Mouse (Mus musculus) neural tube, embryonic 11.5 days (tissue): Measurements from ENCODE around the gene Sp9. TPM values are rescaled to one million over a fixed set of nuclear protein-coding genes. Genes with fewer than 3 reads are reported as not detected.

Experiments
- ATAC-seq: fragments of 200-750 bp; cut with Nextera tagmentation; 2 replicates; pipeline ENCODE4 v1.8.0; 2017; ENCODE audit warnings: moderate number of reproducible peaks, mild to moderate bottlenecking, moderate TSS enrichment, moderate library complexity; ENCODE audit not compliant: insufficient read depth, low FRiP score, low TSS enrichment
- DNase-seq: peaks from one replicate; pipeline ENCODE4 v3.0.0-alpha.2; 2015; ENCODE audit warnings: low spot score
- H3K27ac ChIP-seq: fragments of 300-500 bp; sonication (generic); 2 replicates; pipeline ENCODE4 v1.5.1; 2014; ENCODE audit warnings: low read depth, mild to moderate bottlenecking, low read length
- H3K27me3 ChIP-seq: fragments of 300-500 bp; sonication (generic); 2 replicates; pipeline ENCODE4 v1.6.1; 2014; ENCODE audit warnings: mild to moderate bottlenecking, low read length, mixed read lengths; ENCODE audit not compliant: control insufficient read depth, insufficient read depth
- H3K36me3 ChIP-seq: fragments of 300-500 bp; sonication (generic); 2 replicates; pipeline ENCODE4 v1.6.1; 2014; ENCODE audit warnings: mild to moderate bottlenecking, low read length, moderate library complexity, mixed read lengths; ENCODE audit not compliant: control insufficient read depth, insufficient read depth
- H3K4me1 ChIP-seq: fragments of 300-500 bp; sonication (generic); 2 replicates; pipeline ENCODE4 v1.6.1; 2014; ENCODE audit warnings: low read length, mixed read lengths; ENCODE audit not compliant: control insufficient read depth, insufficient read depth
- H3K4me2 ChIP-seq: fragments of 300-500 bp; sonication (generic); 2 replicates; pipeline ENCODE4 v1.6.1; 2014; ENCODE audit warnings: low read depth, mild to moderate bottlenecking, moderate library complexity
- H3K4me3 ChIP-seq: fragments of 300-500 bp; sonication (generic); 2 replicates; pipeline ENCODE4 v1.5.1; 2014; ENCODE audit warnings: low read depth, low read length
- H3K9ac ChIP-seq: fragments of 300-500 bp; sonication (generic); 2 replicates; pipeline ENCODE4 v1.6.1; 2014; ENCODE audit warnings: mild to moderate bottlenecking, low read length
- H3K9me3 ChIP-seq: fragments of 300-500 bp; sonication (generic); 2 replicates; pipeline ENCODE4 v1.6.1; 2016; ENCODE audit warnings: low read length; ENCODE audit not compliant: control insufficient read depth
- WGBS: fragments of 180-500 bp; shearing (Covaris S2); extraction: QIAGEN DNeasy Blood & Tissue Kit; methylation state at CpG from one replicate; pipeline ENCODE4 v1.1.7; 2014; 5-methylcytosine and 5-hydroxymethylcytosine counted together
- polyA plus RNA-seq: library from polyadenylated mRNA; unstranded; fragments of >200 nt; fragmentation: Nextera tagmentation; extraction: Ambion mirVana; gene quantifications from 2 replicates; pipeline ENCODE4 v1.2.1, GENCODE M21; 2014

Gene Sp9
- 1.8 and 2.0 TPM in 2 replicates for polyA plus RNA-seq

DNA sequence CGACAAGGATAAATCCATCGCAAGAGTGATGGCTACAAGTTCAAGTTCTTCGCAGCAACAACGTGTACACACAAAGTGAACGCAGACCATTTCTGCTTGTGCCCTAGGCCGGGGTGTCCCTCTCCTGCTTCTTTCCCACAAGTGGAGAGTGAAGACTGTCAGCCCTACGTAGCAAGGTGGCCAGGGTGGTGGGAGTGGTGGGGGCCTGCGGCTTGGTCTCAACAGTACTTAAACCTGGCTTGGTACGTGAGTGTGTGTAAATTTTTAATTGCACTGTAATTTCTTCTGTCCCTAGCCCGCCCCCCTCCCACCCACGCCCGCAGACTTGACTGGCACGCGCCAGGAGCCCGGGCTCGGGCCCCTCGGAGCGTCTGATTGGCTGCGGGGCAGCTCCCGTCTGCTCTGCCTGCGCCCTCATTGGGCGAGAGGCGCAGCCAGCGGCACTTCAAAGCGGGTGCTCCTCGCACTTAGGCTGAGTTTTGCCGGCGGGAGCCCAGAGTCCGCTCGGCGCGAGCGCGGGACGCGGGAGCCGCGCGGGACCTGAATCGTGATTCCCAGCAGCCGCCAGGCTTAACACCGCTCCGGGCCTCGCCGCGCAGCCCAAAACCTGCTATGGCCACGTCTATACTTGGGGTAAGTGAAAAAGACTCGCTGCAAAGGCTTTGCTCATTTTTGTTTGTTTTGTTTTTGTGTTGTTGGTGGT, at the start of gene Sp9:
Sp9 (plus strand) TSS at position 467 of the 703 bp plus-strand sequence.
- ATAC-seq: peak; percentile 88
- H3K4me1 ChIP-seq: peaks cover 23% of the 10 kb centered on the region

DNA sequence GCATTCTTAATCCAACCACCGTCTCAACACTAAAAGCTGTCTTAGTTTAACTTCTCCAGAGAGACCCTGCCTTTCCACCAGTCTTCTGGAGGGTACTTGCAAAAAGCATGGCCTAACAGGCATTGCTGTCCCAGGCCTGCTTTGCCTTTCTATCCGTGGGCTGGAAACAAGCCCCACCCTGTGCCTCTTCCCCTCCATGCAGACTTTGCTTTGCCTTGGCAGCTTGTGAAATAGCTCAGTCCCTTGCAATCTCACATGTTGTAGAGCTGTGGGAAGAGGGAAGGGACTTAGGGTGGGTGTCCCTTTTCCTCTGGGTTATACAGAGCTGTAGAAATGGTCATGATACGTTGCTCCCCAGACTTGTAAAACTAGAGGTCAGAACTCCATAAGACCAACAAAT, 40.6 kb upstream of the Sp9 start:
- H3K9ac ChIP-seq: no peak overlapping the region
- 64% methylated on average over 3 of the region's 3 CpGs for WGBS
- no peak overlapping the region for H3K27ac ChIP-seq
- H3K36me3 ChIP-seq: no peaks in the 10 kb centered on the region
- no peaks in the 10 kb centered on the region for H3K27me3 ChIP-seq
- H3K4me3 ChIP-seq: no peak overlapping the region
- no peaks in the 10 kb centered on the region for H3K9me3 ChIP-seq
- no peak overlapping the region for H3K4me2 ChIP-seq
- ATAC-seq: no peak
- no peaks in the 10 kb centered on the region for H3K4me1 ChIP-seq
- DNase-seq: no peak

More for the DNA sequence above, at the start of gene Sp9:
- Histone ChIP-seq H3K27me3 (peaks cover 78% of the 10 kb centered on the region), H3K36me3 (no peaks in the 10 kb centered on the region), H3K4me3 (peak within 1 kb of the TSS; percentile 43), H3K4me2 (peak within 1 kb of the TSS; percentile 53), H3K27ac (no peak within 1 kb of the TSS), H3K9me3 (no peaks in the 10 kb centered on the region), H3K9ac (peak within 1 kb of the TSS; percentile 55)
- under 1% methylated on average over 48 of the region's 48 CpGs for WGBS
- peak; percentile 88 for DNase-seq

DNA sequence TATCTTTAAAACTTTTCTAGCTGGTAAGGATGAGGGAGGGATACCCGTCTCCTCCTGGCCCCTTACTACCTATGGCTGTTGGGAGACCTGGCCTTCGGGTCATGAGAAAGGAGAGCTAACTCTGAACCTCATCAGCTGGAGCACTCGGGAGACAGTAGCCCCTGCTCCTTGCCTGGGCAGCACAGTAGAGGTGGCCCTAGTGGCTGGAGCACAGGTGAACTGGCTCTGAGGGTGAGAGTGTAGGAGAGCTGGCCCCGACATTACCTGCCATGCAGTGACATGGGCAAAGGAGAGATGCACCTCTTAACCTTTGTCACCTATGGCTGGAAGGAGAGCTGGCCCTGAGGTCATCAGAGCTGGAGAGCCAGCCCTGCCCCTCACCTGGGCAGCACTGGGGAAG, 30.4 kb upstream of the Sp9 start:
- H3K36me3 ChIP-seq: no peaks in the 10 kb centered on the region
- H3K4me3 ChIP-seq: no peak overlapping the region
- H3K9ac ChIP-seq: no peak overlapping the region
- DNase-seq: no peak
- no peak overlapping the region for H3K4me2 ChIP-seq
- no peak overlapping the region for H3K27ac ChIP-seq
- no peaks in the 10 kb centered on the region for H3K4me1 ChIP-seq
- no peak for ATAC-seq
- H3K27me3 ChIP-seq: no peaks in the 10 kb centered on the region
- no peaks in the 10 kb centered on the region for H3K9me3 ChIP-seq
- WGBS: 76% methylated on average over 4 of the region's 4 CpGs

DNA sequence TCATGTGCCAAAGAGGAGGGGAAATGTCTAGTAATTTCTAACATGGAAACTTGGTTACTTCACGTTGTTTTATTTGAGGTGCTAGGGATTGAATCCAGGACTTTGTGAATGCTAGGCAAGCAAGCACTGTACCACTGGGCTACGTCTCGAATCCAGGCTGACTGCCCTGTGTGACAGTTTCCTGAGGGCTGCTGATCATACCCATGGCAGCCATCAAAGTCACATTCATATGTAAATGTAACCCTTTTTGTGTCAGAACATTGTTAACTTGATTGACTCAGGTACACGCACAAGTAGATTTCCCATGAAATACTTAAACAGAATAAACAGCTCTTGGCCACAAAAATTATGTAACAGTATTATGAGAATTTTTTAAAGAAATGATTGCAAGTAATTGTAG, 23.0 kb upstream of the Sp9 start:
- Histone ChIP-seq H3K4me2 (no peak overlapping the region), H3K9me3 (no peaks in the 10 kb centered on the region), H3K27me3 (no peaks in the 10 kb centered on the region), H3K27ac (no peak overlapping the region), H3K9ac (no peak overlapping the region), H3K4me3 (no peak overlapping the region), H3K36me3 (no peaks in the 10 kb centered on the region), H3K4me1 (no peaks in the 10 kb centered on the region)
- DNase-seq (no peak), ATAC-seq (no peak)
- 55% methylated on average over 4 of the region's 4 CpGs for WGBS

DNA sequence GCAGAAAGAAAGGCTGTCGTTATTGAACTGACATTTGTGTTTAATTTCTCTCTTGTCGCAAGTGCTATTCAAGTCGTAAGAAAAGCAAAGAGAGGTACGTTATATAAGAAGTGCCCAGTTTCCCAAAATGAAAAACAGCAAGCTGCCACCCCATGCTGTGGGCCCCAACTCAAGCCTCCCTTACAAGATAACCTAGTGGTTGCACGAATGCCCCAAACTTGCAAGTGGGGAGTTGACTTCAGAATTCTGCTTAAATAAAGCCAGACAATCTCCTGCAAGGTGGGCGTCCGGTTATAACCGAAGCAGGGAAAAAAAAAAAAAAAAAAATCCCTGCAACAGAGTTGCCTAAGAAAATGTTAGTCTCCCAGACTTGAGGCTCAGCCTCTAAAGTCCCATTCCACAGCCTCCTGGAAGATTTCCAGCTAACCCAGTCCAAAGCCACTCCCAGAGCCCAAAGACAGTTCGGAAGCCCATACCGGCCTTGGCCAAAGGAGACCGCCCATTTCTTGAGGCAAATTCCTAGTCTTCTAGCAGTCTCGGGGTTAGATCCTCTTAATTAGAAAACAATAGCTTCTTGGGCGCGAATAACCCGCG, 8.5 kb upstream of the Sp9 start:
- H3K9me3 ChIP-seq: no peaks in the 10 kb centered on the region
- 6% methylated on average over 16 of the region's 16 CpGs for WGBS
- DNase-seq: no peak
- H3K27ac ChIP-seq: no peak overlapping the region
- H3K36me3 ChIP-seq: no peaks in the 10 kb centered on the region
- peak overlapping the region; percentile 39 for H3K4me2 ChIP-seq
- H3K4me3 ChIP-seq: peak overlapping the region; percentile 20
- H3K9ac ChIP-seq: no peak overlapping the region
- ATAC-seq: no peak
- H3K4me1 ChIP-seq: peaks cover 5% of the 10 kb centered on the region; the same call in 1 of the 2 replicates
- peaks cover 61% of the 10 kb centered on the region for H3K27me3 ChIP-seq

DNA sequence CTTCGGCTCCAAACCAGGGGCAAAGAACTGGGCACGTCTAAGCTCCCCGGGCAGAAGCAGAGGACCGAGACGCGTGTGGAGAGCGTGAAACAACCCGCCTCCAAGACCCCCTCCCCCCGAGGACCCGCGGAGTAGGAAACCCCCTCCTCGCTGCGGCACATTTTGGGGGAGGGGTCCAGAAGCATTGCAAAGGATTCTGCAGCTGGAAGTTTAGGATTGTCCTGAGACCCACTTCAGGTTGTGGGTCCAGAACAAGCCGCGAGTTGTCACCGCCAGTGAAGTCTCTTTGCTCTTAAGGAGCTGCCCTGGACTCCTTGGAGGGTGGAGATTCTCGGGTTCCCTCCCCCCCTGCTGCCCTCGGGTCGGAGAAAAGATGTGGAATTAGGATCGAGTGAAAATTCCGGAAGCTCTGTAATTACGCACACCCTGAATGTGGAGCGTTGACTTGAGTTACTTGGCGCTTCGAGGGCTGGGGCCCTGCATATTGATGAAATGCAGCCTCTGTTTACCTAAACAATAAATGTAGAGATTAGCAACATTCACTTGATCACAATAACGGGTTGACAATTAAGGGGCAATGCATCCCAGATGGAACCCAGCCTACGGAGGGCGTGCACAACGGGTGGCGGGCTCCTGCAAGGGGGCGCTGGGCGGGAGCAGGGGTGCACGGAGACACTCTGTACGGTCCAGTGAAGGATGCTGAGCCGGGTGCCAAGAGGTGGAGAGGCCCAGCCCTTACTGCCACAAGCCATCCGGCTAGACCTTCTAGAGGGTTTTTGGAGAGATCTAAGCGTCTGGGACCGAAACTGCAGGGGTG, 7.7 kb upstream of the Sp9 start:
- DNase-seq (peak; percentile 54), ATAC-seq (no peak)
- no peaks in the 10 kb centered on the region for H3K9me3 ChIP-seq
- peaks cover 67% of the 10 kb centered on the region for H3K27me3 ChIP-seq
- H3K9ac ChIP-seq: no peak overlapping the region
- peak overlapping the region; percentile 20 for H3K4me3 ChIP-seq
- H3K36me3 ChIP-seq: no peaks in the 10 kb centered on the region
- peaks cover 5% of the 10 kb centered on the region; the same call in 1 of the 2 replicates for H3K4me1 ChIP-seq
- WGBS: 1% methylated on average over 38 of the region's 38 CpGs
- H3K4me2 ChIP-seq: peak overlapping the region; percentile 39
- no peak overlapping the region for H3K27ac ChIP-seq

DNA sequence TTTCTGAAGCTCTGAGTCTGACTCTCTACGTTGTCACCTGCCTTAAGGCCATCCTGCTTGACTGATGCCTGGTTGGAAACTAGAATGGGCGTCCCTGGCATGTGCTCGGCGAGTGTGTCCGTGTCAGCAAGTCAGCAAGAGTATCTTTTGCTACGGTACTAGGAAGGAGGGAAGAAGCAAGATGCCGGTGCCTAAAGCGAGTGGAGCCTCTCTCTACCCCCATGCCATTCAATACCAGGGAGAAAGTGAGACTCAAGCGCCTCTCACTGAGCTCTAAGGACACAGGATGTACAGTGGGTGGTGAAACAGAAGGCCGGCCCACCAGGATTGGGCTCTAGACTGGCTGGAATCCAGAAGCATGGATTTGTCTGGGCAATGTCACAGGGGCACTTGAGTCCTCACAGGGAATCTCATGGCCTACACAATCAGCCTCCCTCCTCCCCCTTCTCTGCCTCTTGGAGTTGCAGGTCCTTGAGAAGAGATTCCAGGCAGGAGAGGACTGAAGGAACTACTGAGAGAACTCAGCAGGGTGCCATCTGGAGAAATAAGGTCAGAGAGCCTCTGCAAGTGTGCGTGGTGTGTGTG, 7.0 kb upstream of the Sp9 start:
- Histone ChIP-seq H3K9me3 (no peaks in the 10 kb centered on the region), H3K27me3 (peaks cover 71% of the 10 kb centered on the region), H3K4me2 (peak overlapping the region; percentile 39; the same call in 1 of the 2 replicates), H3K36me3 (no peaks in the 10 kb centered on the region), H3K4me3 (no peak overlapping the region; the same call in 1 of the 2 replicates), H3K27ac (no peak overlapping the region), H3K4me1 (peaks cover 5% of the 10 kb centered on the region; the same call in 1 of the 2 replicates), H3K9ac (no peak overlapping the region)
- no peak for DNase-seq
- WGBS: 7% methylated on average over 11 of the region's 11 CpGs
- no peak for ATAC-seq

DNA sequence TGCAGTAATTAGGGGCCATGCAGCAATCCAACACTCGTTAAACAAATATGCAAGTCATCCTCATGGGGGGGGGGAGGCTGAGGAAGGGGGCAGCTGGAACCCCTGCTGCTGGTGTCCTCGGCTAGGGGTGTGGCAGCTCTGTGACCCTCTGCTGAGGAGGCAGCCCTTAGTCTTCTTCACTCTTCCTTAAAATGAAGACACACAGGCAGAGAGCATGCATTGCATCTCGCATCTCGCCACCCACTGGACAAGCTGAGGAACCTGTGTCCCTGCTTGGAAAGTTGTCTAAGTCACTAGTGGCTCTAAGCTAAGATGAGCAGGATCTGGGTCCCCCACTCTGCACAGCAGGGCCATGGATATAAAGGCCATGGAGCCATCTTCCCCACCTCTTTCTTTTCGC, 5.7 kb upstream of the Sp9 start:
- WGBS: 3% methylated on average over 5 of the region's 5 CpGs
- ATAC-seq (no peak), DNase-seq (no peak)
- H3K36me3 ChIP-seq: no peaks in the 10 kb centered on the region
- no peak overlapping the region for H3K9ac ChIP-seq
- no peaks in the 10 kb centered on the region for H3K9me3 ChIP-seq
- no peak overlapping the region for H3K4me3 ChIP-seq
- H3K4me2 ChIP-seq: no peak overlapping the region
- no peak overlapping the region for H3K27ac ChIP-seq
- H3K4me1 ChIP-seq: peaks cover 7% of the 10 kb centered on the region
- H3K27me3 ChIP-seq: peaks cover 84% of the 10 kb centered on the region
